Mouse (Mus musculus) gastrocnemius, postnatal 10 days (tissue): ENCODE results near the gene Slc35c1. TPM values are rescaled to one million over a fixed set of nuclear protein-coding genes. Genes with fewer than 3 reads are reported as not detected.
A peak's percentile ranks its signal among the peaks of the same experiment; 100 is the strongest.

Experiments used
- DNase-seq: peaks from one replicate; pipeline ENCODE4 v3.0.0; 2021; ENCODE audit warnings: mixed read lengths
- long read RNA-seq, 2 experiments: library from polyadenylated mRNA; stranded (forward); transcript quantifications; one replicate each; pipeline ENCODE4 v2.0.0; 2021
- total RNA-seq, 2 experiments: library from RNA; stranded (reverse); gene quantifications; 2 replicates each; pipeline ENCODE4 v1.2.3; 2021

Gene Slc35c1
- total RNA-seq: 1 to 10 TPM; 5.9 to 6.7 TPM
- long read RNA-seq, experiment 1, transcript Slc35c1-201 (2 exons, 3,139 nt): major isoform, 9 of 11 reads
- long read RNA-seq, experiment 1, partial matches to known transcripts: 0 of 11 reads
- long read RNA-seq, experiment 1, other reads (novel, unspliced or antisense): 1 of 11 reads
- long read RNA-seq, experiment 2, transcript Slc35c1-201 (2 exons, 3,139 nt): major isoform, 5 of 5 reads
- long read RNA-seq, experiment 2, partial matches to known transcripts: 0 of 5 reads
- long read RNA-seq, experiment 2, other reads (novel, unspliced or antisense): 0 of 5 reads

GRCm38 (mm10) chr2:92459921-92460707 lies at the start of gene Slc35c1:
Gene Slc35c1 (minus strand): TSS chr2:92460538.
- DNase-seq: peak; percentile 25

GRCm38 (mm10) chr2:92505291-92505690 lies 45.0 kb upstream of the Slc35c1 start:
- no peak for DNase-seq

- no peak for DNase-seq
Observed at GRCm38 (mm10) chr2:92503421-92503820, 43.1 kb upstream of the Slc35c1 start.

GRCm38 (mm10) chr2:92499701-92500322 lies 39.5 kb upstream of the Slc35c1 start:
- no peak for DNase-seq

- no peak for DNase-seq
Observed at GRCm38 (mm10) chr2:92497112-92497511, 36.8 kb upstream of the Slc35c1 start.

- DNase-seq: no peak
Observed at GRCm38 (mm10) chr2:92496681-92497080, 36.3 kb upstream of the Slc35c1 start.

GRCm38 (mm10) chr2:92494956-92495355 lies 34.6 kb upstream of the Slc35c1 start:
- no peak for DNase-seq

- DNase-seq: no peak
Observed at GRCm38 (mm10) chr2:92494423-92494822, 34.1 kb upstream of the Slc35c1 start.

GRCm38 (mm10) chr2:92493656-92494390 lies 33.5 kb upstream of the Slc35c1 start:
- no peak for DNase-seq

- DNase-seq: no peak
Observed at GRCm38 (mm10) chr2:92491950-92492501, 31.7 kb upstream of the Slc35c1 start.

GRCm38 (mm10) chr2:92490541-92490940 lies 30.2 kb upstream of the Slc35c1 start:
- no peak for DNase-seq

GRCm38 (mm10) chr2:92487791-92488190 lies 27.5 kb upstream of the Slc35c1 start:
- DNase-seq: no peak

- DNase-seq: no peak
Observed at GRCm38 (mm10) chr2:92486911-92487310, 26.6 kb upstream of the Slc35c1 start.

- peak; percentile 84 for DNase-seq
Observed at GRCm38 (mm10) chr2:92486403-92486802, 26.1 kb upstream of the Slc35c1 start.

- peak; percentile 76 for DNase-seq
Observed at GRCm38 (mm10) chr2:92485640-92486295, 25.4 kb upstream of the Slc35c1 start.

GRCm38 (mm10) chr2:92484256-92485025 lies 24.1 kb upstream of the Slc35c1 start:
- no peak for DNase-seq

GRCm38 (mm10) chr2:92483505-92483904 lies 23.2 kb upstream of the Slc35c1 start:
- DNase-seq: no peak

GRCm38 (mm10) chr2:92482551-92482950 lies 22.2 kb upstream of the Slc35c1 start:
- no peak for DNase-seq

- DNase-seq: no peak
Observed at GRCm38 (mm10) chr2:92478313-92478688, 18.0 kb upstream of the Slc35c1 start.

GRCm38 (mm10) chr2:92477672-92478312 lies 17.5 kb upstream of the Slc35c1 start:
- no peak for DNase-seq
